In the genomic region with DNA sequence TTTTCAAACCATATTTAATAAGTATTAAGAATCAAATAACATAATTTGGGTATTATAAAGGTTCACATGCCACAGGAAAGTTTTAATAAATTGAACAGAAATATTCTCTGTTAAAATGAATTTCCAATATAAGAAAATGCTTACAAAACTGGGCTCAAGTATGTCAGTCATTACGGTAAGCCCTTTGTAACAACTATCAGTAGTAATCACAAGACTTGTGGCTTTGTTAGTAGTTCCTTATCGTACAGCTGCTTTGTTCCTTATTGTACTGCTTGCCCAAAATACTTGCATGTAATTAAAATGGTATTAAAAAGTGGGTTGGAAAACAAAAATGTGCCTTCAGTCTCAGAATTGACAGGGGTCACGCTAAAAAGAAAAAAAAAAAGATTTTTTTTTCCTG, we compare ENCODE assay signal across 17 mouse cellular contexts. TPM values are rescaled to one million over a fixed set of nuclear protein-coding genes. Genes with fewer than 3 reads are reported as not detected.
"Had no signal": no experiment of that assay in that cellular context is flagged by ENCODE, and none has a peak within 500 bp of the region (broad histone marks: within the 10 kb centered on the region; RNA-seq: fewer than 3 reads in every experiment).

No protein-coding gene starts in this region.

- H3K27ac ChIP-seq: neural tube, embryonic 13.5 days; neural tube, embryonic 15.5 days; stomach, embryonic 15.5 days; stomach, postnatal 0 days had no signal

- DNase-seq: retina, postnatal 1 day; right cerebral cortex, adult 18-20 months; right cerebral cortex, postnatal 14 days; right cerebral cortex, postnatal 25 days; right cerebral cortex, postnatal 4 days; spleen, adult 18-20 months; thymus, adult 18-20 months; thymus, adult 2 months; thymus, postnatal 14 days; thymus, postnatal 25 days; thymus, postnatal 36 days; thymus, postnatal 4 days had no signal

- H3K9me3 ChIP-seq: neural tube, embryonic 13.5 days; neural tube, embryonic 15.5 days; stomach, embryonic 15.5 days had no signal

- H3K36me3 ChIP-seq: neural tube, embryonic 13.5 days; neural tube, embryonic 15.5 days; stomach, embryonic 15.5 days had no signal

- H3K4me3 ChIP-seq: neural tube, embryonic 13.5 days; neural tube, embryonic 15.5 days; stomach, embryonic 15.5 days had no signal

- H3K4me1 ChIP-seq: neural tube, embryonic 13.5 days; neural tube, embryonic 15.5 days; stomach, embryonic 15.5 days had no signal

- H3K9ac ChIP-seq: neural tube, embryonic 13.5 days; neural tube, embryonic 15.5 days; stomach, embryonic 15.5 days had no signal

- H3K27me3 ChIP-seq: neural tube, embryonic 13.5 days; neural tube, embryonic 15.5 days; stomach, embryonic 15.5 days had no signal

- H3K4me2 ChIP-seq: neural tube, embryonic 13.5 days; neural tube, embryonic 15.5 days; stomach, embryonic 15.5 days had no signal

RNA-seq across cellular contexts. Expression of a gene that starts 32.4 kb away (rescaled TPM):
- total RNA-seq: neutrophil, adult 5-6 weeks had no signal
